Mouse (Mus musculus): Measurements from ENCODE around the gene Acer1. TPM values are rescaled to one million over a fixed set of nuclear protein-coding genes. Genes with fewer than 3 reads are reported as not detected.

Gene Acer1
- total and polyA plus RNA-seq, 3 experiments = not detected

- no peaks in the 10 kb centered on the region for H3K36me3 ChIP-seq (replicated peaks in 1 of 2; ENCODE audit: control insufficient read depth in 1 of 2, insufficient read depth in 1 of 2, low read length in 1 of 2)
- no peak overlapping the region for H3K4me2 ChIP-seq (ENCODE audit: insufficient read depth, low read depth, poor library complexity, severe bottlenecking)
- H3K9me3 ChIP-seq (replicated peaks; ENCODE audit: low read length) = no peaks in the 10 kb centered on the region
- H3K27ac ChIP-seq (ENCODE audit: insufficient read depth, low read depth) = no peak overlapping the region
- no peak overlapping the region for H3K9ac ChIP-seq (ENCODE audit: insufficient read depth, low read depth)
- H3K4me1 ChIP-seq (ENCODE audit: control insufficient read depth in 1 of 2, insufficient read depth in 2 of 2) = no peaks in the 10 kb centered on the region
- dilution Hi-C loops (cut with MboI; ENCODE audit: extremely low pct_ligation_motif_present, extremely low pct_unique_long_range_greater_than_20kb, low sequenced_read_pairs) (no loop called here), in situ Hi-C loops (cut with MboI; ENCODE audit: low pct_ligation_motif_present, low pct_unique_long_range_greater_than_20kb, low sequenced_read_pairs) (no loop called here)
- DNase-seq (ENCODE audit: extremely low read depth) = no peak
- TF ChIP-seq CHD1 (IDR thresholded peaks at IDR 0.05; ENCODE audit: low read depth, low read length) (no peak), MAFK (IDR thresholded peaks at IDR 0.05; ENCODE audit: insufficient replicate concordance, low read length) (no peak), CTCF (conservative IDR thresholded peaks at IDR 0.05 in 1 of 2, IDR thresholded peaks at IDR 0.05 in 1 of 2; ENCODE audit: low read depth in 2 of 2, low read length in 2 of 2) (no peak), BHLHE40 (IDR thresholded peaks at IDR 0.05; ENCODE audit: low read depth, low read length) (no peak), JUN (IDR thresholded peaks at IDR 0.05; ENCODE audit: insufficient read depth, low read depth, low read length) (no peak), GABPA (IDR thresholded peaks at IDR 0.05; ENCODE audit: insufficient replicate concordance, low read depth, low read length) (no peak), MAZ (IDR thresholded peaks at IDR 0.05; ENCODE audit: low read depth, low read length) (no peak), USF1 (IDR thresholded peaks at IDR 0.05; ENCODE audit: low read depth, low read length) (no peak), ETS1 (conservative IDR thresholded peaks at IDR 0.05; ENCODE audit: low read depth, low read length) (no peak), ELF1 (IDR thresholded peaks at IDR 0.05; ENCODE audit: low read depth, low read length) (no peak), E2F4 (IDR thresholded peaks at IDR 0.05; ENCODE audit: insufficient replicate concordance, low read depth, low read length) (no peak), ZMIZ1 (IDR thresholded peaks at IDR 0.05; ENCODE audit: low read depth, low read length) (no peak), JUND (conservative IDR thresholded peaks at IDR 0.05; ENCODE audit: low read depth, low read length) (no peak), HCFC1 (IDR thresholded peaks at IDR 0.05; ENCODE audit: low read depth, low read length) (no peak), NELFE (IDR thresholded peaks at IDR 0.05; ENCODE audit: low read depth, low read length) (no peak), ZC3H11A (IDR thresholded peaks at IDR 0.05; ENCODE audit: low read depth, low read length) (no peak), RAD21 (IDR thresholded peaks at IDR 0.05; ENCODE audit: low read depth, low read length) (no peak), NRF1 (IDR thresholded peaks at IDR 0.05; ENCODE audit: low read depth, low read length) (no peak), MEF2A (IDR thresholded peaks at IDR 0.05; ENCODE audit: borderline replicate concordance, low read depth, low read length) (no peak), POLR2A (IDR thresholded peaks at IDR 0.05; ENCODE audit: low read depth, low read length) (no peak)
- H3K4me3 ChIP-seq (replicated peaks in 1 of 3; ENCODE audit: low read depth in 2 of 3, low read length in 2 of 3, poor library complexity in 1 of 3) = no peak overlapping the region
- H3K27me3 ChIP-seq (replicated peaks) = peaks cover 46% of the 10 kb centered on the region
- no peaks in the 10 kb centered on the region for H3K79me2 ChIP-seq (replicated peaks; ENCODE audit: control insufficient read depth, extremely low read depth, insufficient read depth, poor library complexity, severe bottlenecking)
These were observed 12.6 kb downstream of the Acer1 start for GRCm38 (mm10) chr17:56969321-56969720.

- H3K9me3 ChIP-seq (replicated peaks; ENCODE audit: low read length) = peaks cover 4% of the 10 kb centered on the region
- no peaks in the 10 kb centered on the region for H3K79me2 ChIP-seq (replicated peaks; ENCODE audit: control insufficient read depth, extremely low read depth, insufficient read depth, poor library complexity, severe bottlenecking)
- DNase-seq (ENCODE audit: extremely low read depth) = no peak
- TF ChIP-seq MAFK (IDR thresholded peaks at IDR 0.05; ENCODE audit: insufficient replicate concordance, low read length) = no peak
- no peak for TF ChIP-seq PAX5 (IDR thresholded peaks at IDR 0.05; ENCODE audit: low read length)
- H3K4me1 ChIP-seq (ENCODE audit: control insufficient read depth in 1 of 2, insufficient read depth in 2 of 2) = peaks cover 3% of the 10 kb centered on the region in 2 experiments; a peak in 3 of 4 replicates
- in situ Hi-C loops (cut with MboI; ENCODE audit: low pct_ligation_motif_present, low pct_unique_long_range_greater_than_20kb, low sequenced_read_pairs) (no loop called here), dilution Hi-C loops (cut with MboI; ENCODE audit: extremely low pct_ligation_motif_present, extremely low pct_unique_long_range_greater_than_20kb, low sequenced_read_pairs) (no loop called here)
- H3K27ac ChIP-seq (ENCODE audit: insufficient read depth, low read depth) = no peak overlapping the region
- H3K36me3 ChIP-seq (replicated peaks in 1 of 2; ENCODE audit: control insufficient read depth in 1 of 2, insufficient read depth in 1 of 2, low read length in 1 of 2) = no peaks in the 10 kb centered on the region
- no peak overlapping the region for H3K4me2 ChIP-seq (ENCODE audit: insufficient read depth, low read depth, poor library complexity, severe bottlenecking)
- no peak overlapping the region for H3K4me3 ChIP-seq (replicated peaks in 1 of 3; ENCODE audit: low read depth in 2 of 3, low read length in 2 of 3, poor library complexity in 1 of 3)
- peaks cover 31% of the 10 kb centered on the region for H3K27me3 ChIP-seq (replicated peaks)
- H3K9ac ChIP-seq (ENCODE audit: insufficient read depth, low read depth) = no peak overlapping the region
These were observed 18.3 kb downstream of the Acer1 start for GRCm38 (mm10) chr17:56963646-56964045.

All from CH12.LX (cell line).